Mouse (Mus musculus): ENCODE results near the gene Zbtb26. TPM values are rescaled to one million over a fixed set of nuclear protein-coding genes. Genes with fewer than 3 reads are reported as not detected.

Zbtb26 gene
- polyA plus RNA-seq, 1 experiment, result 2.6 TPM

DNA sequence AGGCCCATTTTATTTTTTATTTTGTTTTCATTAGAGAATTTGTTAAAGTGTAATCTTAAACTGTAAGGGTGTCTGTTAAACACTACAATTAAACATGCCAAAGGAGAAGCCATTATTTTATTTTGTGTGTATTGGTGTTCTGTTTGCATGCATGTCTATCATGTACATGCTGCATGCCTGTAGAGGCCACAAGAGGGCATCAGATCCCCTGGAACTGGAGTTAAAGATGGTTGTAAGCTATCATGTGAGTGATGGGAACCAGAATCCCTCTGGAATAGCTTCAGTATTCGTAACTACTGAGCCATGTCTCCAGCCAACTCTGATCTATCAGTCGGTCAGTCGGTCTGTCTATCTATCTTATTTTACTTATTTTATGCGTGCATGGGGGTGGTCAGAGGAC, 17.8 kb upstream of the Zbtb26 start:
- H3K27ac ChIP-seq (ENCODE audit: control insufficient read depth, insufficient read depth, low read depth, low read length, poor library complexity), result no peak overlapping the region
- TF ChIP-seq POLR2A (IDR thresholded peaks at IDR 0.05; ENCODE audit: borderline replicate concordance, control insufficient read depth, low read depth, low read length), result no peak
- no peak for TF ChIP-seq CTCF (IDR thresholded peaks at IDR 0.05; ENCODE audit: control insufficient read depth, insufficient read depth, low read length)
- WGBS, result 90% methylated on average over 4 of the region's 4 CpGs
- no peak overlapping the region for H3K4me3 ChIP-seq (replicated peaks; ENCODE audit: control insufficient read depth, low read depth, low read length)
- no peaks in the 10 kb centered on the region for H3K4me1 ChIP-seq (ENCODE audit: control insufficient read depth, insufficient read depth, low read length)

DNA sequence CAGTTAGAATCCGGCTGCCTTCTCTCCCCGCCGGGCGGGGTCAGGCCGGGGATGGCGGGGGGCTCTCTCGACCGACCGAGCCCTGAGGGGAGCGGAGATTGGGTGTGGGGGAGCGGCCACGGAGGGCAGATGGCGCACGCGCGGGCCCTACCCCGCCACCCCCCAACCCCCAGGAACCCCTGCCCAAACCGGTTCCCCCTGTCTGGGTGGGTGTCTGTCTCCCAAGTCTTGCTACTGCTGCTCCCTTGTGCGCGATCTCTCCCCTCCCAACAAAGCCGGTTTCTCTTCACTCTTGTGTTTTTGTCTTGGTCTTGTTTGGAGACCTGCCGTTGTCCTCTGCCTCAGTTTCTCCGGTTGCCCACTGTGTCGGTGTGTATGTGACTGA, 9.4 kb upstream of the Zbtb26 start:
- under 1% methylated on average over 24 of the region's 24 CpGs for WGBS
- peak overlapping the region; percentile 36; the same call in 1 of the 2 replicates for H3K27ac ChIP-seq (ENCODE audit: control insufficient read depth, insufficient read depth, low read depth, low read length, poor library complexity)
- H3K4me3 ChIP-seq (replicated peaks; ENCODE audit: control insufficient read depth, low read depth, low read length), result peak overlapping the region; percentile 79
- no peak for TF ChIP-seq CTCF (IDR thresholded peaks at IDR 0.05; ENCODE audit: control insufficient read depth, insufficient read depth, low read length)
- TF ChIP-seq POLR2A (IDR thresholded peaks at IDR 0.05; ENCODE audit: borderline replicate concordance, control insufficient read depth, low read depth, low read length), result no peak
- H3K4me1 ChIP-seq (ENCODE audit: control insufficient read depth, insufficient read depth, low read length), result no peaks in the 10 kb centered on the region; the same call in 1 of the 2 replicates

GRCm38 (mm10) chr2:37451667-37452375, 8.9 kb upstream of the Zbtb26 start:
- Histone ChIP-seq H3K4me3 (replicated peaks; ENCODE audit: control insufficient read depth, low read depth, low read length) (peak overlapping the region; percentile 79), H3K27ac (ENCODE audit: control insufficient read depth, insufficient read depth, low read depth, low read length, poor library complexity) (peak overlapping the region; percentile 36; the same call in 1 of the 2 replicates)
- WGBS, result 7% methylated on average over 44 of the region's 44 CpGs

DNA sequence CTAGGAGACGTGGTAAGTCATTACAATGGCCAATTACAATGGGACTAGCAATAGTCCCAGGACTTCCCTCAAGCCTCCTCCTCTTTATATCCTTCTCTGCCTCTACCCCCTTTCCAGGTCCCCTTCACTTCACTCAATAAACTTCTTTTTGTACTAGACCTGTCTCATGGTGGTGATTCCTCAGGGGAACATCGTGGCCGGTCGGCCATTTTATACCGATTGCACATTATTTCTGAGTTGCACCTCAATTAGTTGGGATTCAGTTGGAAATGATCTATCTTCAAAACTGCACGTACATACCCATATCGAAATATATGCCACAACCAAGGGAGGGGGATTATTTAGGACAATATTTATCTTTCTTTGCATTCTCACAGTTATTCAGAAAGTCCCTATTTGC, 11.3 kb downstream of the Zbtb26 start:
- TF ChIP-seq CTCF (IDR thresholded peaks at IDR 0.05; ENCODE audit: control insufficient read depth, insufficient read depth, low read length), result no peak
- no peak for TF ChIP-seq POLR2A (IDR thresholded peaks at IDR 0.05; ENCODE audit: borderline replicate concordance, control insufficient read depth, low read depth, low read length)
- H3K4me1 ChIP-seq (ENCODE audit: control insufficient read depth, insufficient read depth, low read length), result no peaks in the 10 kb centered on the region
- no peak overlapping the region for H3K4me3 ChIP-seq (replicated peaks; ENCODE audit: control insufficient read depth, low read depth, low read length)
- no peak overlapping the region for H3K27ac ChIP-seq (ENCODE audit: control insufficient read depth, insufficient read depth, low read depth, low read length, poor library complexity)
- 40% methylated on average over 7 of the region's 7 CpGs for WGBS

More at GRCm38 (mm10) chr2:37451667-37452375, 8.9 kb upstream of the Zbtb26 start:
- TF ChIP-seq CTCF (IDR thresholded peaks at IDR 0.05; ENCODE audit: control insufficient read depth, insufficient read depth, low read length) (no peak), POLR2A (IDR thresholded peaks at IDR 0.05; ENCODE audit: borderline replicate concordance, control insufficient read depth, low read depth, low read length) (peak; percentile 69; the same call in 1 of the 2 replicates)
- no peaks in the 10 kb centered on the region; the same call in 1 of the 2 replicates for H3K4me1 ChIP-seq (ENCODE audit: control insufficient read depth, insufficient read depth, low read length)

- H3K4me3 ChIP-seq (replicated peaks; ENCODE audit: control insufficient read depth, low read depth, low read length), result peak overlapping the region; percentile 68
- TF ChIP-seq CTCF (IDR thresholded peaks at IDR 0.05; ENCODE audit: control insufficient read depth, insufficient read depth, low read length) (no peak), POLR2A (IDR thresholded peaks at IDR 0.05; ENCODE audit: borderline replicate concordance, control insufficient read depth, low read depth, low read length) (0 out of 2 replicates have a peak, but pooled peaks have one; percentile 8)
- peak overlapping the region; percentile 41 for H3K27ac ChIP-seq (ENCODE audit: control insufficient read depth, insufficient read depth, low read depth, low read length, poor library complexity)
- no peaks in the 10 kb centered on the region for H3K4me1 ChIP-seq (ENCODE audit: control insufficient read depth, insufficient read depth, low read length)
- WGBS, result under 1% methylated on average over 38 of the region's 38 CpGs
These were observed 12.1 kb downstream of the Zbtb26 start for GRCm38 (mm10) chr2:37430593-37431464.

- H3K4me1 ChIP-seq (ENCODE audit: control insufficient read depth, insufficient read depth, low read length), result no peaks in the 10 kb centered on the region
- TF ChIP-seq CTCF (IDR thresholded peaks at IDR 0.05; ENCODE audit: control insufficient read depth, insufficient read depth, low read length) (no peak), POLR2A (IDR thresholded peaks at IDR 0.05; ENCODE audit: borderline replicate concordance, control insufficient read depth, low read depth, low read length) (no peak)
- no peak overlapping the region for H3K27ac ChIP-seq (ENCODE audit: control insufficient read depth, insufficient read depth, low read depth, low read length, poor library complexity)
- H3K4me3 ChIP-seq (replicated peaks; ENCODE audit: control insufficient read depth, low read depth, low read length), result no peak overlapping the region
- WGBS, result 26% methylated on average over 3 of the region's 3 CpGs
These were observed 19.3 kb downstream of the Zbtb26 start for GRCm38 (mm10) chr2:37423671-37424070.

- H3K27ac ChIP-seq (ENCODE audit: control insufficient read depth, insufficient read depth, low read depth, low read length, poor library complexity), result peak within 1 kb of the TSS; percentile 92
- H3K4me1 ChIP-seq (ENCODE audit: control insufficient read depth, insufficient read depth, low read length), result no peaks in the 10 kb centered on the region
- H3K4me3 ChIP-seq (replicated peaks; ENCODE audit: control insufficient read depth, low read depth, low read length), result peak within 1 kb of the TSS; percentile 61
- under 1% methylated on average over 74 of the region's 75 CpGs for WGBS
- TF ChIP-seq CTCF (IDR thresholded peaks at IDR 0.05; ENCODE audit: control insufficient read depth, insufficient read depth, low read length), result no peak; the same call in 1 of the 2 replicates
- peak; percentile 93 for TF ChIP-seq POLR2A (IDR thresholded peaks at IDR 0.05; ENCODE audit: borderline replicate concordance, control insufficient read depth, low read depth, low read length)
These were observed 20.3 kb downstream of the Zbtb26 start, which contains the start of gene Rc3h2 for GRCm38 (mm10) chr2:37422306-37423304. Gene Rc3h2 (minus strand): TSS chr2:37422903.

All from bone marrow, adult 2 months (tissue).